Mouse (Mus musculus): ENCODE data around the gene Rps28. TPM values are rescaled to one million over a fixed set of nuclear protein-coding genes. Genes with fewer than 3 reads are reported as not detected.

Rps28 gene
- polyA plus RNA-seq, 1 experiment, result 493 TPM

DNA sequence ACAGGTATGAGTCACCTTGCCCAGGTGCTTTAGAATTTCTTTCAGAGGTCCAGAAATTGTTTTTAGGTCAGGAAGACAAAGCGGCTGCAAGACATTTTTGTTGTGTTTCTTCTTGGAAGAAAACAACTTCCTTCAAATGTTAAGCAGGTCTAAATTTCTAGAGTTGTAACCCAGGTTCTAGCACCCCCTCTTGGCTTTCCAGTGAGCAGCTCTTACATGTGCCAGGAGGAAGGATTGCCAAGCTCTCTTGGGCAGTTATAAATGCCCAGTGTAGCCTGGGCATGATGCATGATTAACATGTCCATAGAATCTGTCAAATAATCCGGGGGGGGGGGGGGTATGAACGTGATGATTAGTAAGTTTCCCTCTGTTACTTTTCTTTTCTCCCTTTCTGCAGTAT lies 26.1 kb downstream of the Rps28 start:
- no peaks in the 10 kb centered on the region for H3K4me1 ChIP-seq (ENCODE audit: control insufficient read depth, insufficient read depth, low read length)
- no peak for TF ChIP-seq CTCF (IDR thresholded peaks at IDR 0.05; ENCODE audit: borderline replicate concordance, insufficient read depth, low read depth, low read length)
- no peak for TF ChIP-seq POLR2A (IDR thresholded peaks at IDR 0.05; ENCODE audit: borderline replicate concordance, insufficient read depth, low read length)
- WGBS, result 25% methylated on average over 3 of the region's 3 CpGs
- H3K27ac ChIP-seq (ENCODE audit: insufficient read depth, low read length), result no peak overlapping the region
- H3K27me3 ChIP-seq (ENCODE audit: control insufficient read depth, insufficient read depth, low read length), result no peaks in the 10 kb centered on the region; the same call in 1 of the 2 replicates
- H3K4me3 ChIP-seq (replicated peaks; ENCODE audit: insufficient read depth, low read depth, low read length), result no peak overlapping the region
- no peak for DNase-seq

GRCm38 (mm10) chr17:33788732-33789131 lies 35.6 kb downstream of the Rps28 start:
- WGBS, result 83% methylated on average over 4 of the region's 4 CpGs
- H3K4me3 ChIP-seq (replicated peaks; ENCODE audit: insufficient read depth, low read depth, low read length), result no peak overlapping the region
- no peak for DNase-seq
- TF ChIP-seq POLR2A (IDR thresholded peaks at IDR 0.05; ENCODE audit: borderline replicate concordance, insufficient read depth, low read length), result no peak
- TF ChIP-seq CTCF (IDR thresholded peaks at IDR 0.05; ENCODE audit: borderline replicate concordance, insufficient read depth, low read depth, low read length), result no peak
- H3K27me3 ChIP-seq (ENCODE audit: control insufficient read depth, insufficient read depth, low read length), result no peaks in the 10 kb centered on the region
- H3K4me1 ChIP-seq (ENCODE audit: control insufficient read depth, insufficient read depth, low read length), result no peaks in the 10 kb centered on the region
- H3K27ac ChIP-seq (ENCODE audit: insufficient read depth, low read length), result no peak overlapping the region

DNA sequence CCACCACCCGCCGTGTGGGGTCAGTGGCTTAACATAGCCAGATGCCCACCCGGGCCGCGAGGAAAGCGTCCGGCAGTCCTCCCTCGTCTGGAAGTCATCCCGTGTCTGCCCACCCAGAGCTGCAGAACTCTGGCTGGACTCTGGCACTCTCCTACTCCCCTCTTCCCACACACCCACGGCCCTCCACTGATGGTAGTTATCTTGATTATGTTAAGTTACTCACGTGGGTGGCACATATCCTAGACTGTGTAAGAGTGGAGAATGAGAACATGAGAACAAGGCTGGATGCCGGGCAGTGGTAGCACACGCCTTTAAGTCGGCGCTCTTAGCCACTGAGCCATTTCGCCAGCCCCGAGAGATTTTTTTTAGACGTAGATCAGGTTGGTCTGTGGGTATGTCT lies 38.0 kb downstream of the Rps28 start:
- H3K4me1 ChIP-seq (ENCODE audit: control insufficient read depth, insufficient read depth, low read length), result no peaks in the 10 kb centered on the region
- no peak overlapping the region for H3K4me3 ChIP-seq (replicated peaks; ENCODE audit: insufficient read depth, low read depth, low read length)
- 74% methylated on average over 18 of the region's 18 CpGs for WGBS
- no peak overlapping the region for H3K27ac ChIP-seq (ENCODE audit: insufficient read depth, low read length)
- no peak for DNase-seq
- H3K27me3 ChIP-seq (ENCODE audit: control insufficient read depth, insufficient read depth, low read length), result no peaks in the 10 kb centered on the region
- TF ChIP-seq POLR2A (IDR thresholded peaks at IDR 0.05; ENCODE audit: borderline replicate concordance, insufficient read depth, low read length) (no peak), CTCF (IDR thresholded peaks at IDR 0.05; ENCODE audit: borderline replicate concordance, insufficient read depth, low read depth, low read length) (no peak)

GRCm38 (mm10) chr17:33784939-33785338 lies 39.4 kb downstream of the Rps28 start:
- TF ChIP-seq CTCF (IDR thresholded peaks at IDR 0.05; ENCODE audit: borderline replicate concordance, insufficient read depth, low read depth, low read length), result no peak
- TF ChIP-seq POLR2A (IDR thresholded peaks at IDR 0.05; ENCODE audit: borderline replicate concordance, insufficient read depth, low read length), result no peak
- 73% methylated on average over 2 of the region's 2 CpGs for WGBS
- DNase-seq, result no peak
- Histone ChIP-seq H3K4me1 (ENCODE audit: control insufficient read depth, insufficient read depth, low read length) (no peaks in the 10 kb centered on the region), H3K4me3 (replicated peaks; ENCODE audit: insufficient read depth, low read depth, low read length) (no peak overlapping the region), H3K27ac (ENCODE audit: insufficient read depth, low read length) (no peak overlapping the region), H3K27me3 (ENCODE audit: control insufficient read depth, insufficient read depth, low read length) (no peaks in the 10 kb centered on the region)

- no peak for DNase-seq
Measured at GRCm38 (mm10) chr17:33783408-33783807, 41.0 kb downstream of the Rps28 start.

DNA sequence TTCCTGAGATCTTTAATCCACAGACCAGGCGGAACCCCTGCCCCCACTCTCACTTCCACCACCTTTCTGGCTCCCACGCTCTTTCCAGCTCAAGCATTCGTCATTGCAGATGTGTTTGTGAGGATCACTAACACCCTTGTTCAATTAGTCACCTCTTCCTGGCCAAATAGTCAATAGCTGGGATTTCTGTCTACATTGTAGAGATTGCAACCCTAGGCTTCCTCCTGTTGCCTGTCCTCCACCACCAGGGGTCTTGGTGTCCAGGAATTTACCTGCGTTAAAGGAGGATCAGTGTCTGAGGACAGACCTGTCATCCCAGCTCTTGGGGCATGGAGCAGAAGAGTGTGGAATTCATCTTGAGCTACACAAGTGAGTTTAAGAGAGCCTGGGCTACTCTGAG lies 42.3 kb downstream of the Rps28 start:
- no peak overlapping the region for H3K27ac ChIP-seq (ENCODE audit: insufficient read depth, low read length)
- no peak overlapping the region for H3K4me3 ChIP-seq (replicated peaks; ENCODE audit: insufficient read depth, low read depth, low read length)
- 58% methylated on average over 4 of the region's 4 CpGs for WGBS
- TF ChIP-seq CTCF (IDR thresholded peaks at IDR 0.05; ENCODE audit: borderline replicate concordance, insufficient read depth, low read depth, low read length) (no peak), POLR2A (IDR thresholded peaks at IDR 0.05; ENCODE audit: borderline replicate concordance, insufficient read depth, low read length) (no peak)
- no peaks in the 10 kb centered on the region for H3K27me3 ChIP-seq (ENCODE audit: control insufficient read depth, insufficient read depth, low read length)
- DNase-seq, result no peak
- H3K4me1 ChIP-seq (ENCODE audit: control insufficient read depth, insufficient read depth, low read length), result no peaks in the 10 kb centered on the region

More at GRCm38 (mm10) chr17:33783408-33783807, 41.0 kb downstream of the Rps28 start:
- Histone ChIP-seq H3K4me1 (ENCODE audit: control insufficient read depth, insufficient read depth, low read length) (no peaks in the 10 kb centered on the region), H3K27me3 (ENCODE audit: control insufficient read depth, insufficient read depth, low read length) (no peaks in the 10 kb centered on the region), H3K4me3 (replicated peaks; ENCODE audit: insufficient read depth, low read depth, low read length) (no peak overlapping the region), H3K27ac (ENCODE audit: insufficient read depth, low read length) (no peak overlapping the region)
- TF ChIP-seq POLR2A (IDR thresholded peaks at IDR 0.05; ENCODE audit: borderline replicate concordance, insufficient read depth, low read length), result no peak
- no peak for TF ChIP-seq CTCF (IDR thresholded peaks at IDR 0.05; ENCODE audit: borderline replicate concordance, insufficient read depth, low read depth, low read length)

DNA sequence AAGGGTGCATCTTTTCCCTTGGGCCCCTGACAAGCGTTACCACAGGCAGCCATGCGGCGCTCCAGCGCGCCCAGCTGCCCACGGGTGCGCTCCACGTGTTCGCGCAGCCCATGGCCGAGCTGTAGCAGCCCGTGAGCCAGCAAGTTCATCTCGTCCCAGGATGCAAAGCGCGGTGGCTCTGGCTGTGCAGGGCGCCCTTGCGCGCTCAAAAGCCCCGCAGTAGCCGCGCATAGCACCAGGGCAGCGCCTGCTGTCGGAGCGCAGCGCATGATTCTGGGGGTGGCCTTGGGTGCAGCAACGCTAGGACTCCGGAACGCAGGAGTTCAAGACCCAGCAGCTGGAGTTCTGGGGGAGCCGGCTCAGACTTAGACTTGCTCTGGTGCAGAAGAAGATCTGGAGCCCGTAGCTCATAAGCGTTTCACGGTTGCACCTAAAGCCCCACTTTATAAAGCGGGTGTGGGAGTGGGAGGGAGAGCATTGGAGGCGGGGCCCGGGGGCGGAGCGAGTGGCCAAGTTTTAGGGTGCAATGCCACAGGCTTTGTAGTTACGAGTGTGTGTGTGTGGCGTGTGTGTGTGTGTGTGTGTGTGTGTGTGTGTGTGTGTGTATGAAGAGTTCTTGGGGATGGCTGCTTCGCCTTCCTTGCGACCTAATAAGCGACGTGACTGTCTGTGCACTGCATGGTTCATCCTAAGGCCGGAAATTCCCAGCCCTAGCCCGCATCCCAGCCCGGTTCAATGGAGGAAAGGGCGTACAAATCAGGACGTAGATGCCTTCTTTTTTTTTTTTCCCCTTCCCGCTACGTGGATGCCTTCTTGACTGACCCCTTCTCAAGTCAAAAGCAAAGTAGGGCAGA lies 43.0 kb downstream of the Rps28 start, which contains the start of gene Angptl4:
Gene Angptl4, minus strand, starts transcription at position 707 of the 854 bp plus-strand sequence.
- no peaks in the 10 kb centered on the region for H3K27me3 ChIP-seq (ENCODE audit: control insufficient read depth, insufficient read depth, low read length)
- WGBS, result 3% methylated on average over 50 of the region's 50 CpGs
- no peak for TF ChIP-seq POLR2A (IDR thresholded peaks at IDR 0.05; ENCODE audit: borderline replicate concordance, insufficient read depth, low read length)
- no peak within 1 kb of the TSS; the same call in 1 of the 2 replicates for H3K27ac ChIP-seq (ENCODE audit: insufficient read depth, low read length)
- DNase-seq, result peak; percentile 38 to 44
- H3K4me1 ChIP-seq (ENCODE audit: control insufficient read depth, insufficient read depth, low read length), result no peaks in the 10 kb centered on the region
- peak within 1 kb of the TSS; percentile 37 for H3K4me3 ChIP-seq (replicated peaks; ENCODE audit: insufficient read depth, low read depth, low read length)

DNA sequence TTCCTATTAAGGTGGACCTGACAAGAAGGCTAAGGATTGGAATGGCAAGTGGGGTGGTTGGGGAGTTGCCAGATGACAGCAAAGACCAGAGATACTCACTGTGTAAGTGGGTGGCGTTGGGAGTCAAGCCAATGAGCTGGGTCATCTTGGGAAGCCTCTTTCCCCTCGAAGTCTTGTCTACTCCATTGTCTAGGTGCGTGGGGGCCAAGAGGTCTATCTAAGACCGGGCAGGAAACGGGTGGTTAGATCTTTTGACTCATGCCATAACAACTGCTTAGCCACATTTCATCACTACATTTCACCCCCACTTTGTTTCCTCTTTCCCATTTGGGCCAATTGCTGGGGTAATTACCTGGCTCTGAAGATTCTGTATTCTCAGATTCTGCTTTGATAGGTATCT lies 43.9 kb downstream of the Rps28 start:
- WGBS, result 75% methylated on average over 5 of the region's 5 CpGs
- H3K4me3 ChIP-seq (replicated peaks; ENCODE audit: insufficient read depth, low read depth, low read length), result no peak overlapping the region
- H3K27me3 ChIP-seq (ENCODE audit: control insufficient read depth, insufficient read depth, low read length), result no peaks in the 10 kb centered on the region
- H3K4me1 ChIP-seq (ENCODE audit: control insufficient read depth, insufficient read depth, low read length), result no peaks in the 10 kb centered on the region
- no peak overlapping the region for H3K27ac ChIP-seq (ENCODE audit: insufficient read depth, low read length)
- no peak for TF ChIP-seq CTCF (IDR thresholded peaks at IDR 0.05; ENCODE audit: borderline replicate concordance, insufficient read depth, low read depth, low read length)
- TF ChIP-seq POLR2A (IDR thresholded peaks at IDR 0.05; ENCODE audit: borderline replicate concordance, insufficient read depth, low read length), result no peak
- DNase-seq, result no peak
